Mouse (Mus musculus): ENCODE measurements around the gene Hadh. TPM values are rescaled to one million over a fixed set of nuclear protein-coding genes. Genes with fewer than 3 reads are reported as not detected.
A peak's percentile ranks its signal among the peaks of the same experiment; 100 is the strongest.

Gene Hadh
- polyA plus RNA-seq, 1 experiment from 2014 or later = 108 TPM

DNA sequence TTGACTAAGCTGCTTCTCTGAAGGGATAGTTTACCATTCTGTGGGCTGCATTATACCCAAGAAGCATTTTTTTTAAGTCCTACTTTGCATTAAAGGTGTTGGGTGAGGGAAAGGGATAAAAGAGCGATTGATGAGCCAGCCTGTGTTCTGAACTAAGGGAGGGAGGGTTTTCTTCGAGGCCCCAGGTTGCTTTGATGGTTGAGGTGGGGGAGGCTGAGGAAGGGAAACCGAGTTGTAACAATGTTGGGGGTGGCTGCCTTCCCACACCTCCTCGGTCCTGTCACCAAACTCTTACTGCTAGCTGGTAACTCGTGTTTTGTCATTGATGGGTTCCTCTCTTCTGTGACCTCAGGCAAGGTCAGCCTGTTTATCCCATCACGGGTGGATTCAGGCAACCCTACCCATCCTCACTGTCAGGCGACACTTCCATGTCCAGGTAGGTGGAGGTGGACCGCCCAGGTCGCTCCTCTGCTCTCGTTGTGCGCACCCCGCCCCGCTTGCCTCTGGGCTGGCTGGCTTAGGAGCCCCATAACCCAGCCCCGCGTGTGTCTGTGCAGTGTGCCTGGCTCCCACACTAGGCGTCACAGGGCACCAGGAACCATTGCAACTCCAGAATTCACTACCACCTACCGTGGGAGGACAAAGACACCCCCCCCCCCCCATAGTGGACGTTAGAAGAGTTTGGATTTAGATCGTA lies 81.1 kb downstream of the Hadh start:
- 80% methylated on average over 19 of the region's 19 CpGs for WGBS
- Histone ChIP-seq H3K9me3 (replicated peaks) (no peaks in the 10 kb centered on the region), H3K27me3 (no peaks in the 10 kb centered on the region), H3K27ac (replicated peaks) (no peak overlapping the region), H3K4me2 (replicated peaks) (no peak overlapping the region), H3K9ac (no peak overlapping the region), H3K4me1 (peaks cover 16% of the 10 kb centered on the region), H3K36me3 (no peaks in the 10 kb centered on the region), H3K4me3 (replicated peaks) (no peak overlapping the region)
- ATAC-seq (ENCODE audit: insufficient number of reproducible peaks, low FRiP score, low TSS enrichment, low read depth) = no peak

DNA sequence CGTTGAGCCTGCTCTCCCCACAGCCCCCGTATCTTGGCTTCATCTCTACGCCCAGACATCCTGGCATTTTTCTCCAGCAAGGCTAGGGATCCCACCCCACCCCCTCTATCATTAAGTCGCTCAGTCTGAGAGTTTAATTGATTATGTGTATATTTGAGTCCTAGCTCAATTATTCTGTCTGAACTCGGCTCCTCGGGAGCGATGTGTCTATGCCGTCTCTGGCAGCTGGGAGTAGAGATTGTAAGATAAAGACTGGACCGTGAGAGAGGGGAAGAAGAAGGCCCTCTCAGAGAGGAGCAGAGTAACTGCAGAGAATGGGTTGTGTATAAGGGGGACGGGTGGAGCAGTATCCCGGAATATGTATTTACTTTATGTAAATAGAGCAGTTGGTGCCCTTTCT lies 81.7 kb downstream of the Hadh start:
- no peaks in the 10 kb centered on the region for H3K9me3 ChIP-seq (replicated peaks)
- H3K27ac ChIP-seq (replicated peaks) = peak overlapping the region; percentile 40; the same call in 1 of the 2 replicates
- 44% methylated on average over 11 of the region's 11 CpGs for WGBS
- no peak for ATAC-seq (ENCODE audit: insufficient number of reproducible peaks, low FRiP score, low TSS enrichment, low read depth)
- H3K4me3 ChIP-seq (replicated peaks) = no peak overlapping the region
- H3K36me3 ChIP-seq = peaks cover 3% of the 10 kb centered on the region; the same call in 1 of the 2 replicates
- H3K4me2 ChIP-seq (replicated peaks) = no peak overlapping the region
- H3K27me3 ChIP-seq = no peaks in the 10 kb centered on the region
- H3K4me1 ChIP-seq = peaks cover 11% of the 10 kb centered on the region
- no peak overlapping the region for H3K9ac ChIP-seq

- no peak overlapping the region for H3K4me2 ChIP-seq (replicated peaks)
- no peak overlapping the region for H3K4me3 ChIP-seq (replicated peaks)
- 57% methylated on average over 5 of the region's 5 CpGs for WGBS
- no peak for ATAC-seq (ENCODE audit: insufficient number of reproducible peaks, low FRiP score, low TSS enrichment, low read depth)
- no peaks in the 10 kb centered on the region for H3K9me3 ChIP-seq (replicated peaks)
- no peak overlapping the region for H3K27ac ChIP-seq (replicated peaks)
- H3K4me1 ChIP-seq = peaks cover 11% of the 10 kb centered on the region
- H3K36me3 ChIP-seq = peaks cover 8% of the 10 kb centered on the region; the same call in 1 of the 2 replicates
- no peaks in the 10 kb centered on the region for H3K27me3 ChIP-seq
- H3K9ac ChIP-seq = no peak overlapping the region
Observed at GRCm38 (mm10) chr3:131186193-131186592, 85.7 kb downstream of the Hadh start.

Other genes with a start within 250 kb of the Hadh start
- gene Lef1, start 161.6 kb downstream of the Hadh start, polyA plus RNA-seq (2015; fragmentation: Nextera tagmentation; extraction: Ambion mirVana) = 47.0 and 53.1 TPM in 2 replicates
- gene Cyp2u1, start 31.1 kb upstream of the Hadh start, polyA plus RNA-seq (2015; fragmentation: Nextera tagmentation; extraction: Ambion mirVana) = 1.5 and 1.7 TPM in 2 replicates
- gene Sgms2, start 219.3 kb upstream of the Hadh start, polyA plus RNA-seq (2015; fragmentation: Nextera tagmentation; extraction: Ambion mirVana) = 24.3 and 25.2 TPM in 2 replicates